Mouse (Mus musculus) MEL (cell line): ENCODE measurements around the gene Lmod3. TPM values are rescaled to one million over a fixed set of nuclear protein-coding genes. Genes with fewer than 3 reads are reported as not detected.

Experiments used
- DNase-seq: peaks from one replicate; pipeline ENCODE4 v3.0.0; 2011; ENCODE audit warnings: low read depth, low spot score
- H3K27ac ChIP-seq: 2 replicates; pipeline ENCODE4 v1.5.1; 2012; ENCODE audit warnings: low read depth, mild to moderate bottlenecking, control low read depth, low read length, moderate library complexity; ENCODE audit not compliant: control insufficient read depth
- H3K27me3 ChIP-seq, 2 experiments: fragments of 150-350 bp in 1 of 2; sonication (generic) in 1 of 2; 2 replicates each; pipeline ENCODE4 v1.6.1; 2012; ENCODE audit warnings: low read length in 2 of 2, mild to moderate bottlenecking in 2 of 2, improper control_type of control experiment in 1 of 2, moderate library complexity in 1 of 2; ENCODE audit not compliant: insufficient read depth in 2 of 2, control insufficient read depth in 1 of 2
- H3K36me3 ChIP-seq, 2 experiments: 2 replicates each; pipeline ENCODE4 v1.6.1; 2012 to 2014; ENCODE audit warnings: low read length in 2 of 2, improper control_type of control experiment in 1 of 2, inconsistent platforms in 1 of 2, mild to moderate bottlenecking in 1 of 2; ENCODE audit not compliant: insufficient read depth in 2 of 2, control insufficient read depth in 1 of 2
- H3K4me1 ChIP-seq, 2 experiments: fragments of 150-350 bp in 1 of 2; sonication (generic) in 1 of 2; 2 replicates each; pipeline ENCODE4 v1.6.1; 2012; ENCODE audit warnings: low read length in 2 of 2, improper control_type of control experiment in 1 of 2, mild to moderate bottlenecking in 1 of 2; ENCODE audit not compliant: insufficient read depth in 2 of 2, control insufficient read depth in 1 of 2
- H3K4me3 ChIP-seq, 2 experiments: fragments of 150-350 bp in 1 of 2; sonication (generic) in 1 of 2; 2 replicates each; pipeline ENCODE4 v1.5.1; 2012; ENCODE audit warnings: low read depth in 2 of 2, low read length in 2 of 2, mild to moderate bottlenecking in 2 of 2, moderate library complexity in 2 of 2, control low read depth in 1 of 2, improper control_type of control experiment in 1 of 2; ENCODE audit not compliant: control insufficient read depth in 1 of 2, insufficient read depth in 1 of 2
- H3K79me2 ChIP-seq: 2 replicates; pipeline ENCODE4 v1.6.1; 2012; ENCODE audit warnings: mild to moderate bottlenecking, low read length, moderate library complexity; ENCODE audit not compliant: control insufficient read depth, poor library complexity, insufficient read depth
- H3K9ac ChIP-seq: 2 replicates; pipeline ENCODE4 v1.6.1; 2012; ENCODE audit warnings: low read depth, mild to moderate bottlenecking, control low read depth, low read length, moderate library complexity; ENCODE audit not compliant: control insufficient read depth, poor library complexity, severe bottlenecking
- H3K9me3 ChIP-seq: fragments of 150-350 bp; sonication (generic); replicated peaks from 2 replicates; pipeline ENCODE4 v1.6.1; 2012; ENCODE audit warnings: mild to moderate bottlenecking, low read length, improper control_type of control experiment, moderate library complexity; ENCODE audit not compliant: insufficient read depth
- BHLHE40 ChIP-seq: IDR thresholded peaks from 2 replicates; pipeline ENCODE4 v1.6.1; 2012; ENCODE audit warnings: low read depth, mild to moderate bottlenecking, inconsistent platforms, low read length, improper control_type of control experiment, borderline replicate concordance
- CHD2 ChIP-seq: IDR thresholded peaks from 2 replicates; pipeline ENCODE4 v1.6.1; 2011; ENCODE audit warnings: low read length, improper control_type of control experiment
- ELF1 ChIP-seq: IDR thresholded peaks from 2 replicates; pipeline ENCODE4 v1.6.1; 2014; ENCODE audit warnings: low read depth, mild to moderate bottlenecking, inconsistent platforms, low read length, improper control_type of control experiment, moderate library complexity
- EP300 ChIP-seq, 2 experiments: IDR thresholded peaks; 2 replicates each; pipeline ENCODE4 v1.6.1; 2011; ENCODE audit warnings: improper control_type of control experiment in 2 of 2, low read length in 2 of 2, low read depth in 1 of 2, mild to moderate bottlenecking in 1 of 2
- ETS1 ChIP-seq: IDR thresholded peaks from 2 replicates; pipeline ENCODE4 v1.6.1; 2012; ENCODE audit warnings: low read depth, mild to moderate bottlenecking, inconsistent platforms, low read length, improper control_type of control experiment, moderate library complexity
- GABPA ChIP-seq: IDR thresholded peaks from 2 replicates; pipeline ENCODE4 v1.6.1; 2012; ENCODE audit warnings: low read depth, mild to moderate bottlenecking, inconsistent platforms, low read length, improper control_type of control experiment, moderate library complexity
- GATA1 ChIP-seq: IDR thresholded peaks from 2 replicates; pipeline ENCODE4 v1.6.1; 2011; ENCODE audit warnings: low read depth, low read length, improper control_type of control experiment
- JUND ChIP-seq: IDR thresholded peaks from 2 replicates; pipeline ENCODE4 v1.6.1; 2011; ENCODE audit warnings: low read depth, mild to moderate bottlenecking, improper control_type of control experiment, low read length
- MAX ChIP-seq: IDR thresholded peaks from 2 replicates; pipeline ENCODE4 v1.6.1; 2011; ENCODE audit warnings: low read length, improper control_type of control experiment
- MAZ ChIP-seq: IDR thresholded peaks from 2 replicates; pipeline ENCODE4 v1.6.1; 2012; ENCODE audit warnings: low read depth, mild to moderate bottlenecking, inconsistent platforms, low read length, improper control_type of control experiment
- MEF2A ChIP-seq: IDR thresholded peaks from 2 replicates; pipeline ENCODE4 v1.6.1; 2014; ENCODE audit warnings: low read depth, mild to moderate bottlenecking, inconsistent platforms, low read length, improper control_type of control experiment; ENCODE audit not compliant: poor library complexity, insufficient replicate concordance, severe bottlenecking; ENCODE audit errors: extremely low read depth
- POLR2A ChIP-seq, 2 experiments: IDR thresholded peaks; 2 replicates each; pipeline ENCODE4 v1.6.1; 2011 to 2012; ENCODE audit warnings: low read length in 2 of 2, mild to moderate bottlenecking in 2 of 2, control low read depth in 1 of 2, improper control_type of control experiment in 1 of 2, low read depth in 1 of 2, moderate library complexity in 1 of 2; ENCODE audit not compliant: control insufficient read depth in 1 of 2, insufficient read depth in 1 of 2, poor library complexity in 1 of 2
- POLR2AphosphoS5 ChIP-seq: IDR thresholded peaks from 2 replicates; pipeline ENCODE4 v1.6.1; 2012; ENCODE audit warnings: low read depth, borderline replicate concordance, mild to moderate bottlenecking, inconsistent platforms, low read length, moderate library complexity, mixed read lengths
- RAD21 ChIP-seq: IDR thresholded peaks from 2 replicates; pipeline ENCODE4 v1.6.1; 2011; ENCODE audit warnings: mild to moderate bottlenecking, low read depth, low read length, improper control_type of control experiment
- RCOR1 ChIP-seq: IDR thresholded peaks from 2 replicates; pipeline ENCODE4 v1.6.1; 2012; ENCODE audit warnings: low read depth, mild to moderate bottlenecking, inconsistent platforms, low read length, improper control_type of control experiment
- TAL1 ChIP-seq: IDR thresholded peaks from 2 replicates; pipeline ENCODE4 v1.6.1; 2012; ENCODE audit warnings: mild to moderate bottlenecking, inconsistent platforms, low read length, moderate library complexity, mixed read lengths
- USF2 ChIP-seq, 2 experiments: IDR thresholded peaks; 2 replicates each; pipeline ENCODE4 v1.6.1; 2011 to 2012; ENCODE audit warnings: improper control_type of control experiment in 2 of 2, low read length in 2 of 2, borderline replicate concordance in 1 of 2, inconsistent platforms in 1 of 2, low read depth in 1 of 2, mild to moderate bottlenecking in 1 of 2; ENCODE audit not compliant: insufficient read depth in 1 of 2
- ZKSCAN1 ChIP-seq: IDR thresholded peaks from 2 replicates; pipeline ENCODE4 v1.6.1; 2012; ENCODE audit warnings: low read depth, mild to moderate bottlenecking, inconsistent platforms, low read length, improper control_type of control experiment, moderate library complexity
- polyA plus RNA-seq, 2 experiments: library from polyadenylated mRNA; stranded (reverse) in 1 of 2; unstranded in 1 of 2; fragments of >175 nt in 1 of 2; fragments of >200 nt in 1 of 2; gene quantifications; 2 replicates each; pipeline versions ENCODE4 v1.2.1 to v1.2.4; 2012; ENCODE audit warnings: low replicate concordance in 2 of 2, low read depth in 1 of 2; ENCODE audit not compliant: insufficient read length in 2 of 2, insufficient read depth in 1 of 2, missing spikeins in 1 of 2
- total RNA-seq: library from RNA; depleted of rRNA; stranded (reverse); fragments of 300-350 nt; gene quantifications from 2 replicates; pipeline ENCODE4 v1.2.3, GENCODE M21; 2012

Gene Lmod3
- total and polyA plus RNA-seq, 3 experiments: not detected

DNA sequence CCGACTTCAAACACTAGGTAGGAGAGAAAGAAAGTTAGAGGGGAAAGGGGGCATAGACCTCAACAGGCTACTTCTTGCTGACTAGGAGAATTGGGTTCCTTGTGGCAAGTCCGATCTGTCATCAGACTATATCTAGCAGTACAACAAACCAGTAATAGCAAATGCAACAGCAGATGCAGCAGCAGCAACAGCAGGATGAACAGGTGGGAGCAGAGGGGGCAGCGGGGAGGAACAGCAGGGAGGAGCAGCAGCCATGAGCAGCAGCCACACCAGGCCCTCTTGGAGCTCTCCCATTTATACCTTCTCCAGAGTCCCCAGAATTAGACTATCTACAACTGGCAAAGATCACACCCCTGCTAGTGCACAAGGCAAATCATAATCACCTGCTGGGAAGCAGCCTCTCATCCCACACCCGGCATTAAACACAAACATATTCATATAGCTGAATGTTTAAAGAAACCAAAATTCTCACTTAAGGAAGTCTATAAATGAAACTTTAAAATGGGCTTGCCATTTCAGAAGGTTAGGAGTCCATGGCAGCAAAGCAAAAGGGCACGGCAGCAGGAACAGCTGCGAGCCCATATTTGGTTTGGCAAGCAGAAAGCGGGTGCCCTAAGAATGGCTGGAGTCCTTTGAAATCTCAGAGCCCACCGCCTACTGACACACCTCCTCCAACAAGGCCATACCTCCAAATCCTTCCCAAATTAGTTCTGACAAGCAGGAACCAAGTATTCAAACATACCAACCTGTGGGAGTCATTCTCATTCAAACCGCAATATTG lies 25.3 kb downstream of the Lmod3 start:
- Histone ChIP-seq H3K79me2 (peaks cover 4% of the 10 kb centered on the region; the same call in 1 of the 2 replicates), H3K27ac (no peak overlapping the region), H3K4me1 (peaks cover 14 to 16% of the 10 kb centered on the region in 2 experiments), H3K36me3 (peaks cover 15% of the 10 kb centered on the region in 2 experiments)
- TF ChIP-seq USF2 (IDR thresholded peaks at IDR 0.05; ENCODE audit: borderline replicate concordance in 1 of 2, insufficient read depth in 1 of 2, low read depth in 1 of 2, low read length in 2 of 2) (no peak), RAD21 (no peak)
- TF ChIP-seq, all 39 proteins: peak for 0
- Histone ChIP-seq H3K4me3 (no peak overlapping the region), H3K9ac (no peak overlapping the region), H3K27me3 (no peaks in the 10 kb centered on the region), H3K9me3 (no peaks in the 10 kb centered on the region)
- DNase-seq: no peak

DNA sequence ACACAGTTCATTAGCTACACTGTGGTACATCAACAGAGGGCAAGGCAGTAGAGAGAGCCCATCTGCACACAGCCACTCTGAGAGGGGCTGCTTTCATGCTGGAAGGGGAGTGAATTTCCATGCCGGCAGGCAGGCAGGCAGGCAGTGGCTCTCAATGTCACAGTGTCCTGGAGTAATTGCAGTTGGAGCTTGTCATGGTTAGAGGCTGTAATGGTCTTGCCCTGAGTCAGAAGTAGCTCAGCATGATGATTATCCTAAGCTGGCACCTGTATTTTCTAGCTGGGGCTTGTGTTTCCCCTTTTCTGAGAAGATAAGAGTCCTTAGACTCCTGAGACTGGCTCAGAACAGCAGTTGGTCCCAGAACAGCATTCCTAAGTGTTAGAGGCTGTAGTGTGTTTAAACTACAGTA lies 26.5 kb downstream of the Lmod3 start:
- Histone ChIP-seq H3K4me3 (no peak overlapping the region), H3K36me3 (peaks cover 15% of the 10 kb centered on the region in 2 experiments), H3K27ac (0 out of 2 replicates have a peak overlapping the region, but pooled peaks have one; percentile 6), H3K9me3 (no peaks in the 10 kb centered on the region), H3K4me1 (peaks cover 14 to 21% of the 10 kb centered on the region in 2 experiments), H3K9ac (no peak overlapping the region), H3K79me2 (peaks cover 14% of the 10 kb centered on the region), H3K27me3 (no peaks in the 10 kb centered on the region)
- TF ChIP-seq GATA1: peak; percentile 70
- TF ChIP-seq EP300 (IDR thresholded peaks at IDR 0.05; ENCODE audit: low read depth in 1 of 2, low read length in 2 of 2): peak; percentile 58 to 66
- 0 out of 2 replicates have a peak, but pooled peaks have one; percentile 29 for TF ChIP-seq ETS1
- TF ChIP-seq ZKSCAN1: no peak
- no peak for TF ChIP-seq BHLHE40
- TF ChIP-seq TAL1: peak; percentile 59
- peak; percentile 74 for DNase-seq

DNA sequence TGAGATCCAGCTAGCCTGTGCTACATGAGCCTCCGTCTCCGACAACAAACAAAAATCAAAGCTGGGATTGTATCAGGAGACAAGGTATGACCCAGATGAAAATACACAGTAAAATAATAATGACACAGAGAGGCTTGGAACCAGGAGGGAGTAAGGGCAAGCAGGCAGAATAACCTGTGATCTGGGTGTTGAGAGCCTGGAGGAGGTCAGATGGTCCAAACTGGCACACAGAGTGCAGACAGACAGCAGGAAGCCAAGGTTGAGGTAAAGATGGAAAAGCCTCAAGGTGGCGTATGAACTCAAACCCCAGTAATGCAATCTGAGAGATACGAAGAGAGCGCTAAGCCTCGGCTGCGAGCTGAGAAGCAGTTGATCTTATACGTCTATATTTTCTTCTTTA lies 28.1 kb downstream of the Lmod3 start:
- Histone ChIP-seq H3K36me3 (peaks cover 15% of the 10 kb centered on the region in 2 experiments), H3K27ac (no peak overlapping the region)

More for the DNA sequence above, 28.1 kb downstream of the Lmod3 start:
- H3K4me1 ChIP-seq: peaks cover 14 to 21% of the 10 kb centered on the region in 2 experiments
- no peak for TF ChIP-seq MAX
- TF ChIP-seq MEF2A: no peak
- no peak for TF ChIP-seq RCOR1
- TF ChIP-seq CHD2: no peak
- TF ChIP-seq POLR2A (IDR thresholded peaks at IDR 0.05; ENCODE audit: control insufficient read depth in 1 of 2, insufficient read depth in 1 of 2, low read depth in 1 of 2, low read length in 2 of 2, poor library complexity in 1 of 2): no peak
- TF ChIP-seq ELF1: no peak
- no peak for TF ChIP-seq MAZ
- no peak for TF ChIP-seq JUND
- TF ChIP-seq ETS1: no peak
- TF ChIP-seq GABPA: no peak
- no peak for TF ChIP-seq POLR2AphosphoS5
- peaks cover 15% of the 10 kb centered on the region for H3K79me2 ChIP-seq
- no peak overlapping the region for H3K9ac ChIP-seq
- H3K27me3 ChIP-seq: no peaks in the 10 kb centered on the region
- H3K9me3 ChIP-seq: no peaks in the 10 kb centered on the region
- no peak for DNase-seq
- H3K4me3 ChIP-seq: no peak overlapping the region
